Mouse (Mus musculus): ENCODE measurements around the gene Crlf1.

Crlf1 gene

GRCm38 (mm10) chr8:70549412-70550184 is 56.6 kb downstream of the Crlf1 start:
- peak; percentile 43 to 59 for DNase-seq (ENCODE audit: low spot score in 2 of 2)

- DNase-seq (ENCODE audit: low spot score in 2 of 2): no peak
Observed at GRCm38 (mm10) chr8:70551558-70552161, 58.7 kb downstream of the Crlf1 start.

- DNase-seq (ENCODE audit: low spot score in 2 of 2): no peak
Observed at GRCm38 (mm10) chr8:70552836-70553235, 59.9 kb downstream of the Crlf1 start.
